Mouse (Mus musculus) bone marrow, adult 2 months (tissue): ENCODE measurements around the gene Eif6. TPM values are rescaled to one million over a fixed set of nuclear protein-coding genes. Genes with fewer than 3 reads are reported as not detected.

Experiments used
- H3K27ac ChIP-seq: fragments of 200-500 bp; 2 replicates; pipeline ENCODE4 v1.5.1; 2012; ENCODE audit warnings: low read depth, mild to moderate bottlenecking, control low read depth, inconsistent platforms, low read length; ENCODE audit not compliant: control insufficient read depth, poor library complexity, insufficient read depth
- H3K4me1 ChIP-seq: fragments of 200-500 bp; 2 replicates; pipeline ENCODE4 v1.6.1; 2011; ENCODE audit warnings: low read length; ENCODE audit not compliant: control insufficient read depth, insufficient read depth
- H3K4me3 ChIP-seq: fragments of 200-500 bp; replicated peaks from 2 replicates; pipeline ENCODE3; 2011; ENCODE audit warnings: mild to moderate bottlenecking, low read depth, low read length, control low read depth; ENCODE audit not compliant: control insufficient read depth
- CTCF ChIP-seq: fragments of 200-500 bp; IDR thresholded peaks from 2 replicates; pipeline ENCODE4 v1.5.1; 2011; ENCODE audit warnings: low read length, control low read depth; ENCODE audit not compliant: control insufficient read depth, insufficient read depth
- POLR2A ChIP-seq: fragments of 200-500 bp; IDR thresholded peaks from 2 replicates; pipeline ENCODE4 v1.6.1; 2011; ENCODE audit warnings: low read depth, mild to moderate bottlenecking, control low read depth, low read length, borderline replicate concordance; ENCODE audit not compliant: control insufficient read depth
- WGBS: fragments of 180-500 bp; shearing (Covaris S2); methylation state at CpG from one replicate; pipeline ENCODE4 v1.1.7; 2018; 5-methylcytosine and 5-hydroxymethylcytosine counted together
- polyA plus RNA-seq: library from polyadenylated mRNA; stranded (reverse); fragments of >200 nt; gene quantifications from 2 replicates; pipeline ENCODE4 v1.2.4, GENCODE M21; 2011; ENCODE audit warnings: low replicate concordance; ENCODE audit not compliant: missing spikeins, insufficient read depth, insufficient read length

Gene Eif6
- polyA plus RNA-seq, 1 experiment, result 146 TPM

- WGBS, result 55% methylated on average over 10 of the region's 10 CpGs
- Histone ChIP-seq H3K4me3 (no peak overlapping the region), H3K4me1 (no peaks in the 10 kb centered on the region; the same call in 1 of the 2 replicates), H3K27ac (no peak overlapping the region)
- TF ChIP-seq CTCF, result no peak
- no peak for TF ChIP-seq POLR2A
Observed at GRCm38 (mm10) chr2:155776824-155777687, 49.7 kb downstream of the Eif6 start.

- Histone ChIP-seq H3K4me1 (no peaks in the 10 kb centered on the region; the same call in 1 of the 2 replicates), H3K4me3 (no peak overlapping the region), H3K27ac (no peak overlapping the region)
- 7% methylated on average over 44 of the region's 44 CpGs for WGBS
- TF ChIP-seq CTCF (no peak), POLR2A (no peak)
Observed at GRCm38 (mm10) chr2:155775685-155776263, 51.0 kb downstream of the Eif6 start.

GRCm38 (mm10) chr2:155774927-155775684 lies 51.6 kb downstream of the Eif6 start, which contains the start of gene Mmp24:
TSS of gene Mmp24 (plus strand) at chr2:155775342.
- Histone ChIP-seq H3K4me3 (no peak within 1 kb of the TSS), H3K4me1 (no peaks in the 10 kb centered on the region; the same call in 1 of the 2 replicates), H3K27ac (no peak within 1 kb of the TSS)
- TF ChIP-seq CTCF (no peak), POLR2A (no peak)
- WGBS, result 24% methylated on average over 100 of the region's 100 CpGs

- WGBS, result 51% methylated on average over 11 of the region's 11 CpGs
- Histone ChIP-seq H3K27ac (no peak overlapping the region), H3K4me1 (no peaks in the 10 kb centered on the region), H3K4me3 (no peak overlapping the region)
- no peak for TF ChIP-seq CTCF
- no peak for TF ChIP-seq POLR2A
Observed at GRCm38 (mm10) chr2:155774261-155774926, 52.3 kb downstream of the Eif6 start.

- H3K4me3 ChIP-seq, result no peak overlapping the region
- WGBS, result 59% methylated on average over 4 of the region's 4 CpGs
- no peak overlapping the region for H3K27ac ChIP-seq
- no peak for TF ChIP-seq CTCF
- no peak for TF ChIP-seq POLR2A
- no peaks in the 10 kb centered on the region for H3K4me1 ChIP-seq
Observed at GRCm38 (mm10) chr2:155773664-155774063, 53.1 kb downstream of the Eif6 start.

Other genes starting within 250 kb of the Eif6 start
- 7.3 and 8.5 TPM in 2 replicates for gene Gss, start 234.1 kb downstream of the Eif6 start, polyA plus RNA-seq
- not detected in 2 replicates for gene Myh7b, start 215.7 kb downstream of the Eif6 start, polyA plus RNA-seq
- 31.7 and 47.0 TPM in 2 replicates for gene Trpc4ap, start 134.5 kb downstream of the Eif6 start, polyA plus RNA-seq
- gene Edem2, start 97.5 kb downstream of the Eif6 start, polyA plus RNA-seq, result 13.1 and 17.6 TPM in 2 replicates
- gene Gm17581, start 91.1 kb downstream of the Eif6 start, polyA plus RNA-seq, result not detected in 2 replicates
- gene Procr, start 75.8 kb downstream of the Eif6 start, polyA plus RNA-seq, result 1.6 TPM in 1 of 2 replicates, not detected in the other
- not detected in 2 replicates for gene Mmp24, start 51.6 kb downstream of the Eif6 start, polyA plus RNA-seq
- 7.8 and 17.8 TPM in 2 replicates for gene BC029722, start 7.5 kb downstream of the Eif6 start, polyA plus RNA-seq
- not detected in 2 replicates for gene Fam83c, start 7.9 kb upstream of the Eif6 start, polyA plus RNA-seq
- 7.6 and 14.9 TPM in 2 replicates for gene Uqcc1, start 103.4 kb upstream of the Eif6 start, polyA plus RNA-seq
- gene Gm15557, start 113.8 kb upstream of the Eif6 start, polyA plus RNA-seq, result not detected in 2 replicates
- gene Gdf5, start 118.4 kb upstream of the Eif6 start, polyA plus RNA-seq, result not detected in 2 replicates
- gene Cep250, start 129.5 kb upstream of the Eif6 start, polyA plus RNA-seq, result 24.0 and 39.1 TPM in 2 replicates
- gene 6430550D23Rik, start 181.1 kb upstream of the Eif6 start, polyA plus RNA-seq, result 0.83 and 1.5 TPM in 2 replicates
- 66.9 and 70.5 TPM in 2 replicates for gene Ergic3, start 181.1 kb upstream of the Eif6 start, polyA plus RNA-seq
- not detected in 2 replicates for gene Fer1l4, start 226.0 kb upstream of the Eif6 start, polyA plus RNA-seq
- gene Spag4, start 238.2 kb upstream of the Eif6 start, polyA plus RNA-seq, result 0.99 and 5.4 TPM in 2 replicates